Mouse (Mus musculus) liver, embryonic 13.5 days (tissue): ENCODE results near the gene Rhbdd1. TPM values are rescaled to one million over a fixed set of nuclear protein-coding genes. Genes with fewer than 3 reads are reported as not detected.

Experiments
- ATAC-seq: fragments of 200-750 bp; cut with Nextera tagmentation; 2 replicates; pipeline ENCODE4 v1.8.0; 2017; ENCODE audit warnings: low read depth, mild to moderate bottlenecking, moderate number of reproducible peaks, moderate library complexity
- DNase-seq: peaks from one replicate; pipeline ENCODE4 v3.0.0; 2022
- H3K27ac ChIP-seq: fragments of 300-500 bp; sonication (generic); 2 replicates; pipeline ENCODE4 v1.5.1; 2015; ENCODE audit warnings: moderate library complexity, mild to moderate bottlenecking, inconsistent platforms
- H3K27me3 ChIP-seq: fragments of 300-500 bp; sonication (generic); 2 replicates; pipeline ENCODE4 v1.6.1; 2015; ENCODE audit warnings: mild to moderate bottlenecking, inconsistent platforms
- H3K36me3 ChIP-seq: fragments of 300-500 bp; sonication (generic); 2 replicates; pipeline ENCODE4 v1.6.1; 2015; ENCODE audit warnings: mild to moderate bottlenecking, inconsistent platforms
- H3K4me1 ChIP-seq: fragments of 300-500 bp; sonication (generic); replicated peaks from 2 replicates; pipeline ENCODE4 v1.6.1; 2015; ENCODE audit warnings: inconsistent platforms
- H3K4me2 ChIP-seq: fragments of 300-500 bp; sonication (generic); 2 replicates; pipeline ENCODE4 v1.6.1; 2015; ENCODE audit warnings: inconsistent platforms, mild to moderate bottlenecking, moderate library complexity
- H3K4me3 ChIP-seq: fragments of 300-500 bp; sonication (generic); replicated peaks from 2 replicates; pipeline ENCODE4 v1.5.1; 2015; ENCODE audit warnings: mild to moderate bottlenecking, inconsistent platforms
- H3K9ac ChIP-seq: fragments of 300-500 bp; sonication (generic); 2 replicates; pipeline ENCODE4 v1.6.1; 2015; ENCODE audit warnings: mild to moderate bottlenecking, inconsistent platforms
- H3K9me3 ChIP-seq: fragments of 300-500 bp; sonication (generic); replicated peaks from 2 replicates; pipeline ENCODE4 v1.6.1; 2016; ENCODE audit warnings: inconsistent platforms
- WGBS: fragments of 180-500 bp; shearing (Covaris S2); methylation state at CpG from one replicate; pipeline ENCODE4 v1.1.7; 2015; ENCODE audit not compliant: insufficient replicate concordance; 5-methylcytosine and 5-hydroxymethylcytosine counted together
- polyA plus RNA-seq: library from polyadenylated mRNA; unstranded; fragments of >200 nt; fragmentation: Nextera tagmentation; extraction: Ambion mirVana; gene quantifications from 2 replicates; pipeline ENCODE4 v1.2.1, GENCODE M21; 2015

Rhbdd1 gene
- polyA plus RNA-seq, 1 experiment from 2014 or later = 8.6 TPM

GRCm38 (mm10) chr1:82407786-82408185 is 91.5 kb downstream of the Rhbdd1 start:
- no peak overlapping the region for H3K4me2 ChIP-seq
- no peaks in the 10 kb centered on the region for H3K9me3 ChIP-seq
- no peaks in the 10 kb centered on the region for H3K27me3 ChIP-seq
- no peaks in the 10 kb centered on the region for H3K4me1 ChIP-seq
- H3K27ac ChIP-seq = no peak overlapping the region
- no peak overlapping the region for H3K9ac ChIP-seq
- no peak for DNase-seq
- WGBS = 76% methylated on average over 3 of the region's 3 CpGs
- no peaks in the 10 kb centered on the region for H3K36me3 ChIP-seq
- ATAC-seq = no peak
- H3K4me3 ChIP-seq = no peak overlapping the region

- H3K4me1 ChIP-seq = no peaks in the 10 kb centered on the region
- 82% methylated on average over 9 of the region's 9 CpGs for WGBS
- H3K27ac ChIP-seq = no peak overlapping the region
- no peaks in the 10 kb centered on the region for H3K36me3 ChIP-seq
- H3K9ac ChIP-seq = no peak overlapping the region
- H3K4me3 ChIP-seq = no peak overlapping the region
- no peaks in the 10 kb centered on the region for H3K9me3 ChIP-seq
- DNase-seq (no peak), ATAC-seq (no peak)
- H3K27me3 ChIP-seq = no peaks in the 10 kb centered on the region
- H3K4me2 ChIP-seq = no peak overlapping the region
Observed at GRCm38 (mm10) chr1:82409271-82409670, 93.0 kb downstream of the Rhbdd1 start.

DNA sequence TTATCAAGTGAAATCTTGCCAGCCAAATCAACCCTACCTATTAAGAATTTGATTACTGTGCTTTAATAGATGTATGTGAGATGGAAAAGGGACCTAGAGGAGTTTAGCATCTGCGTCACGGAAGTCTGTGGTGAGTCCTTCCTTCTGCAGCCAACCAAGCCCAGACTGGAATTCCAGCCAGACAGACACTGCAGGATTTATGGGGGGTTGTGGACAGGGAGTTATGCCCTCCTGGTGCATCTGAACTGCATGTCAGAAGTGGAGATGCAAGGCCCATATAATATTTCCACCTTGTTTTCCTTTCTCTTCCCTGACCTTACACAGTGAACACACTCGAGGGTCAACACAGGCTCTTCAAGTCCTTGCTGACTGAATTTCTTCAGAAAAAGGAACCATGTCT is 94.3 kb downstream of the Rhbdd1 start:
- no peak overlapping the region for H3K4me2 ChIP-seq
- H3K4me1 ChIP-seq = no peaks in the 10 kb centered on the region
- DNase-seq (no peak), ATAC-seq (no peak)
- H3K36me3 ChIP-seq = no peaks in the 10 kb centered on the region
- no peak overlapping the region for H3K9ac ChIP-seq
- no peak overlapping the region for H3K4me3 ChIP-seq
- H3K27me3 ChIP-seq = no peaks in the 10 kb centered on the region
- WGBS = 71% methylated on average over 3 of the region's 3 CpGs
- H3K27ac ChIP-seq = no peak overlapping the region
- no peaks in the 10 kb centered on the region for H3K9me3 ChIP-seq

GRCm38 (mm10) chr1:82411521-82411920 is 95.3 kb downstream of the Rhbdd1 start:
- Histone ChIP-seq H3K9ac (no peak overlapping the region), H3K4me2 (no peak overlapping the region), H3K9me3 (no peaks in the 10 kb centered on the region), H3K27ac (no peak overlapping the region), H3K36me3 (no peaks in the 10 kb centered on the region), H3K4me3 (no peak overlapping the region), H3K27me3 (no peaks in the 10 kb centered on the region), H3K4me1 (no peaks in the 10 kb centered on the region)
- no peak for DNase-seq
- no peak for ATAC-seq
- 73% methylated on average over 5 of the region's 5 CpGs for WGBS

- no peak for DNase-seq
- Histone ChIP-seq H3K27ac (no peak overlapping the region), H3K27me3 (no peaks in the 10 kb centered on the region)
Observed at GRCm38 (mm10) chr1:82412085-82412484, 95.8 kb downstream of the Rhbdd1 start.

DNA sequence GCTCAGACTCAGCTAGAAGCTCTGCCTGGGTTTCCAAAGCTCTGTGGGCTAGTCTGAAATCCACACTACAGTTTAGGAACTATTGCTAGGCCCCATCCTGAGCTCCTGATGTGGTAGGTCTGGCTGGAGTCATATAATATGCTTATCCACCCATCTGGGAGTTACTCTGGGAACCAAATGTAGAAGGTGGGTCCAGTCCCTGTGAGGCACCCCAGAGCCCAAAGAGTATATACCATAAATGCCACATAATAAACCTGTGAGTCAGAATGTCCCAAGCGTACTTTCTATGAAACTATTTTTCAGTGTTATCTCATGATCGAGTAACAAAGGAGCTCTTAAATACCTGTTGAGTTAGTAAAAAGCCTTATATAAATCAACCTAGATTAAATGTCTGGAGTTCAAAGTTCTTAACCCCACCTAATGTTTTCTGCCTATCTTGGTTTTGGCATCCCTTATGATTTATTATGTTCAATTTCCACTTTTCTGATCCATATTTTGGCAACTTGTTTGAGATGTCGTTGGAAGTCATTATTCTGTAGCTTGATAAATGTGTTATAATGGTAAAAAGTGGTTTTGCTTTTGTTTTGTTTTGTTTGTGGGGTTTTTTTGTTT is 98.3 kb downstream of the Rhbdd1 start:
- DNase-seq (no peak), ATAC-seq (no peak)
- 79% methylated on average over 3 of the region's 3 CpGs for WGBS
- H3K27me3 ChIP-seq = no peaks in the 10 kb centered on the region
- no peak overlapping the region for H3K4me3 ChIP-seq
- no peak overlapping the region for H3K4me2 ChIP-seq
- no peak overlapping the region for H3K27ac ChIP-seq
- no peak overlapping the region for H3K9ac ChIP-seq
- no peaks in the 10 kb centered on the region for H3K36me3 ChIP-seq
- no peaks in the 10 kb centered on the region for H3K9me3 ChIP-seq
- H3K4me1 ChIP-seq = no peaks in the 10 kb centered on the region

More at GRCm38 (mm10) chr1:82412085-82412484, 95.8 kb downstream of the Rhbdd1 start:
- Histone ChIP-seq H3K9ac (no peak overlapping the region), H3K36me3 (no peaks in the 10 kb centered on the region), H3K4me3 (no peak overlapping the region), H3K4me1 (no peaks in the 10 kb centered on the region), H3K9me3 (no peaks in the 10 kb centered on the region), H3K4me2 (no peak overlapping the region)
- 47% methylated on average over 4 of the region's 4 CpGs for WGBS
- no peak for ATAC-seq

DNA sequence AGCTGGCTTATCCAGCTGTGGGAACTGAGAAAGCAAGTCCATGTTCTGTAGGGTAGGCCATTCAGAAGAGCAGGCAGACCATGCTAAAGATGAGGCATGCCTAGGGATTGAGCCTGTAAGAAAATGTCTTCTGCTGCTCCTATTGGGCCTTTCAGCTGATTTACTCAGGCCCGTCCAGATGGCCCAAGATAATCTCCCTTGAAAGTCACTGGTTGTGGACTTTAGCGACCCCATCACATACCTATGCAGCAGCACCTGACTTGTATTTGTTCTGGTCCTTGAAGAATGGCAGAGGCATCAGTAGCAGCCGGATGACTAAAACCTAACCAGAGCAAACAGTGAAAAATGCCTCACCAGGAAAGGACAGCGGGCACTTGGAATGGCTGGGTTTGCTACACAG is 99.4 kb downstream of the Rhbdd1 start:
- 75% methylated on average over 4 of the region's 4 CpGs for WGBS
- Histone ChIP-seq H3K4me2 (no peak overlapping the region), H3K9me3 (no peaks in the 10 kb centered on the region), H3K9ac (no peak overlapping the region), H3K4me1 (no peaks in the 10 kb centered on the region), H3K36me3 (no peaks in the 10 kb centered on the region), H3K4me3 (no peak overlapping the region), H3K27me3 (no peaks in the 10 kb centered on the region), H3K27ac (no peak overlapping the region)
- DNase-seq = no peak
- ATAC-seq = no peak

DNA sequence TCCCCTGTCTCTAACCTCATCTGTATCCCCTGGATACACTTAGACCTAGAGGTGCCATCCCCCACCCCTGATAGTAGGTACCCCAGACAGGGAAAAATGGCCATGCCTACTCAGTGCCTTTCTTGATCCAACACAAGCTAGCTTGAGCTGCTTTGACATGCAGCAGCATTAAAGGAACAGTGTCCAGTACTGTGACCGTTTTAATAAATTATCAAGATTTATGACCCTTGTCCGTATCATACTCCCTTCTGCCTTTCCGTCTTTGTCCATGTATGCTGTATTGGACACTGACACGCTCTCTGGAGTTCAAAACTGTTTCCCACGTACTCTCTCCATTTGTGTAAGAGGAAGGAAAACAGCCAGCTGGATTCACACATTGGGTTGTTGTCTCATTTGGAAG is 111.5 kb downstream of the Rhbdd1 start:
- 85% methylated on average over 5 of the region's 5 CpGs for WGBS

DNA sequence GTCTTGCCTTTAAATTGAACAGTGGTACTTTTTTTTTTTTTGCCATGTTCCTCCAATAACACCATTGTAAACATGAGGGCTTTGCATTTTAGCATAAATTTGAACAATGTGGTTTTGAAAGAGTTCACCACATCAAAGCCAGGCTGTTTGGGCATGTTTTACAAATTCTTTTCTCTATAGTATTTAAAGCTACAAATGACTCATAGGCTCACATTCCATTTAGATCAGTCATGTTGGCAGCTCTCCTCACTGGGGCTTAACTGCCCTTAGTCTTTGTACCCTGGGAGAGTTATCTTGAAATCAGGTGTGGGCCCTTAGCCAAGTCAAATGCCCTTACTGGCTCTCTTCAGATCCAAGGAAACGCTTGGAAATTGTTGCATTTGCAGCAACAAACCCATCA is 112.8 kb downstream of the Rhbdd1 start:
- no peak overlapping the region for H3K4me3 ChIP-seq
- no peaks in the 10 kb centered on the region for H3K9me3 ChIP-seq
- no peak overlapping the region for H3K27ac ChIP-seq
- H3K9ac ChIP-seq = no peak overlapping the region
- H3K4me2 ChIP-seq = no peak overlapping the region
- H3K36me3 ChIP-seq = no peaks in the 10 kb centered on the region
- no peak for ATAC-seq
- no peaks in the 10 kb centered on the region for H3K4me1 ChIP-seq
- no peaks in the 10 kb centered on the region for H3K27me3 ChIP-seq
- no peak for DNase-seq
- WGBS = 49% methylated on average over 1 of the region's 1 CpGs

More for the DNA sequence above, 111.5 kb downstream of the Rhbdd1 start:
- H3K27me3 ChIP-seq = no peaks in the 10 kb centered on the region
- ATAC-seq (no peak), DNase-seq (no peak)
- H3K4me1 ChIP-seq = no peaks in the 10 kb centered on the region
- no peaks in the 10 kb centered on the region for H3K36me3 ChIP-seq
- H3K4me2 ChIP-seq = no peak overlapping the region
- no peak overlapping the region for H3K9ac ChIP-seq
- no peak overlapping the region for H3K27ac ChIP-seq
- H3K4me3 ChIP-seq = no peak overlapping the region
- no peaks in the 10 kb centered on the region for H3K9me3 ChIP-seq

DNA sequence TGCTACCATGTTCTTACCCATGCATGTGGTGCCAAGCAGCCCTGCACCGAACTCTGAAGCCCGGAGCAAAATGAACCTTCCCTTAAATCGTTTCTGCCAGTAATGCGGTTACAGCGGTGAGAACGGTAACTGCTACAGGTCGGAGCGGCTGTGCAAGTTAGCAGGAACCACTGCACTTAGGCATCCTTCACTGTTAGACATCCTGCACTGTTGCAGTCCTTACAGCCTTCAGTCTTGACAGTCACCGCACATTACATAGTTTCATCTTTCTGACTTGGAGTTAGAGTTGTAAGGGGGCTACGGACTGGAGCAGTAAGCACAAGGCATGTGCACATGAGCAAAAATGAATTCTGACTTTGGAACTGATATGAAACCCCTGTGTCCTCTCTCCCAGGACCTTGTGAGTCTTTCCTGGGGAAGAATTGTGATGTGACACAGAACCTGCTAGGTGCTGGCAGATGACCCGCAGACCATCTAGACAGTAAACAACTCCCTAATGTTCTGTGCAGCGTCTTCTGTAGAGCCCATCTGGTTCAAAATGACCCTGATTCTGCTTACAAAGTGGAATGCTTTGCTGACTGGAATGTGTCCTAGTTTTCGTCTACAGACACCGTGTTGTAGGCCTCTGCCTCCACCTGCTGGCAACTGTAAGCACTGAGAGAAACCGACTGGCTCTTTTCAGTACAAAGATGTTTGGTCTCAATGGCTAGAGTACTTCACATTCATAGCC is 116.8 kb downstream of the Rhbdd1 start:
- no peak for ATAC-seq
- Histone ChIP-seq H3K4me2 (no peak overlapping the region), H3K36me3 (no peaks in the 10 kb centered on the region), H3K4me1 (no peaks in the 10 kb centered on the region), H3K9ac (no peak overlapping the region), H3K27ac (no peak overlapping the region), H3K4me3 (no peak overlapping the region), H3K9me3 (no peaks in the 10 kb centered on the region), H3K27me3 (no peaks in the 10 kb centered on the region)
- peak; percentile 11 for DNase-seq
- 73% methylated on average over 15 of the region's 15 CpGs for WGBS

DNA sequence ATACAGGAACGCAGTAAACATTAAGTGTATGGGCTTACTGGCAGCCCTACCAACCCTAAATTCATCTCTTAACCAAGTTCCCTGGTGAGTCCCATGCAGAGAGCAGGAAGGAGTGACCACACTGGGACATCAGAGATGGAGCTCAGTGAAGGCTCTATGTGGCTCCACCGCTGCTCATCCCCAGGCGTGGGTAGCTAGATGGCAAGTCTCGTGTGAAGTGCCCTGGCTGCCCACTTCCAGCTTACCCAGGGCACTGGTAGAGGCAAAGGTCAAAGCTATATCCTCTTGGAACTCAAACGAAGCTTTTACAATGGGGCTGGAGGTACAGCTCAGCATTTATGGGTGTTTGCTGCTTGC is 117.4 kb downstream of the Rhbdd1 start:
- no peak for ATAC-seq
- Histone ChIP-seq H3K9ac (no peak overlapping the region), H3K36me3 (no peaks in the 10 kb centered on the region)

DNA sequence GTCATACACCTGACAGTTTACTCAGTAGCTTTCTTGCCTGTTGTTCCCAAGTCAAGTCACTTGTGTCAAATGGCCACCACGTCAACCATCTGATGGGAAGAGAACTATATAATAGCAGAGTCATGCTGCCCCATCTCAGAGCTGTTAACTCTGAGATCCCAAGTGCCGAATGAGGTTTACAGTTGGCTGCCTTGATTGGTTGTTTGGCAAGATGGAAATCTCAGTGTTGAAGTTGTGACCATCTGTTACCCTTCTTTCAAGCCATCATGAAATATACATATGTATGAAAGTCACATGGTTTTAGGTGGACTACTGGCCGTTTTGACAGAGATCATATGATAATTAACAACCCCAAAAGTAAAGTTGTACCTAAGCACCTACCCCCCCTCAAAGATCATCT is 121.0 kb downstream of the Rhbdd1 start:
- no peak for ATAC-seq
- Histone ChIP-seq H3K9ac (no peak overlapping the region), H3K4me1 (no peaks in the 10 kb centered on the region)

More for the DNA sequence above, 117.4 kb downstream of the Rhbdd1 start:
- no peak for DNase-seq
- WGBS = 70% methylated on average over 5 of the region's 5 CpGs
- Histone ChIP-seq H3K4me3 (no peak overlapping the region), H3K27ac (no peak overlapping the region), H3K4me1 (no peaks in the 10 kb centered on the region), H3K27me3 (no peaks in the 10 kb centered on the region), H3K4me2 (no peak overlapping the region), H3K9me3 (no peaks in the 10 kb centered on the region)

More for the DNA sequence above, 121.0 kb downstream of the Rhbdd1 start:
- Histone ChIP-seq H3K36me3 (no peaks in the 10 kb centered on the region), H3K9me3 (no peaks in the 10 kb centered on the region), H3K27ac (no peak overlapping the region), H3K4me3 (no peak overlapping the region), H3K27me3 (no peaks in the 10 kb centered on the region), H3K4me2 (no peak overlapping the region)
- 72% methylated on average over 3 of the region's 3 CpGs for WGBS
- no peak for DNase-seq
